Comparison of ENCODE assay signal across 29 mouse cellular contexts in genomic region chr13:43450686-43451085, GRCm38 (mm10). TPM values are rescaled to one million over a fixed set of nuclear protein-coding genes. Genes with fewer than 3 reads are reported as not detected.
DNase-seq lines count a peak whose midpoint lies in the region; ATAC-seq and TF ChIP-seq lines count a peak whose summit lies in the region.
"Had no signal": no experiment of that assay in that cellular context is flagged by ENCODE, and none has a peak within 500 bp of the region (broad histone marks: within the 10 kb centered on the region; RNA-seq: fewer than 3 reads in every experiment).

No protein-coding gene starts in this region.

- H3K27ac ChIP-seq in liver, adult 2 months (replicated peaks; ENCODE audit: insufficient read depth, low read depth, low read length), result peak overlapping the region; percentile 61
- H3K27ac ChIP-seq in liver, postnatal 0 days (ENCODE audit: low read depth), result no peak overlapping the region
- peak overlapping the region; percentile 54 for H3K27ac ChIP-seq in spleen, adult 2 months (ENCODE audit: insufficient read depth, low read length)
- H3K27ac ChIP-seq in bone marrow, adult 2 months (ENCODE audit: control insufficient read depth, insufficient read depth, low read depth, low read length, poor library complexity), result 0 out of 2 replicates have a peak overlapping the region, but pooled peaks have one; percentile 27
- H3K27ac ChIP-seq: embryonic facial prominence, embryonic 13.5 days; embryonic facial prominence, embryonic 15.5 days; forebrain, embryonic 10.5 days; forebrain, embryonic 12.5 days had no signal

- intact Hi-C loops in heart, postnatal 10 days (cut with DNase I), result no loop called here

- no peaks in the 10 kb centered on the region for H3K9me3 ChIP-seq in liver, postnatal 0 days (ENCODE audit: low read length)
- H3K9me3 ChIP-seq: embryonic facial prominence, embryonic 13.5 days; embryonic facial prominence, embryonic 15.5 days; forebrain, embryonic 10.5 days; forebrain, embryonic 12.5 days; G1E had no signal

- no peak for TF ChIP-seq EP300 in liver, postnatal 0 days (IDR thresholded peaks at IDR 0.05; ENCODE audit: low read depth)

- whole genome bisulfite sequencing in liver, adult 2 months, result 63% methylated on average over 3 of the region's 3 CpGs
- WGBS in liver, postnatal 0 days (ENCODE audit: insufficient replicate concordance), result 80% methylated on average over 3 of the region's 3 CpGs
- WGBS in spleen, adult 2 months, result 84% methylated on average over 3 of the region's 3 CpGs
- 82% methylated on average over 3 of the region's 3 CpGs for WGBS in bone marrow, adult 2 months

- H3K9ac ChIP-seq in liver, adult 2 months (ENCODE audit: low read depth, low read length), result no peak overlapping the region
- no peak overlapping the region for H3K9ac ChIP-seq in liver, postnatal 0 days (replicated peaks)
- H3K9ac ChIP-seq: embryonic facial prominence, embryonic 13.5 days; embryonic facial prominence, embryonic 15.5 days; forebrain, embryonic 12.5 days had no signal

- no peak overlapping the region for H3K4me3 ChIP-seq in liver, adult 2 months (ENCODE audit: insufficient read depth, low read depth, low read length)
- no peak overlapping the region for H3K4me3 ChIP-seq in liver, postnatal 0 days (ENCODE audit: low read depth, low read length)
- H3K4me3 ChIP-seq in spleen, adult 2 months (ENCODE audit: extremely low read depth, insufficient read depth, insufficient read length), result no peak overlapping the region
- H3K4me3 ChIP-seq in bone marrow, adult 2 months (replicated peaks; ENCODE audit: control insufficient read depth, low read depth, low read length), result no peak overlapping the region
- H3K4me3 ChIP-seq: embryonic facial prominence, embryonic 13.5 days; embryonic facial prominence, embryonic 15.5 days; erythroblast, embryonic 14.5 days; forebrain, embryonic 10.5 days; forebrain, embryonic 12.5 days had no signal

- peaks cover 28% of the 10 kb centered on the region for H3K4me1 ChIP-seq in liver, adult 2 months (ENCODE audit: control insufficient read depth, insufficient read depth, low read length)
- peaks cover 29% of the 10 kb centered on the region for H3K4me1 ChIP-seq in liver, postnatal 0 days (ENCODE audit: insufficient read depth)
- H3K4me1 ChIP-seq in spleen, adult 2 months (ENCODE audit: control insufficient read depth, insufficient read depth, insufficient read length), result peaks cover 19% of the 10 kb centered on the region
- H3K4me1 ChIP-seq in bone marrow, adult 2 months (ENCODE audit: control insufficient read depth, insufficient read depth, low read length), result peaks cover 4% of the 10 kb centered on the region

- no peaks in the 10 kb centered on the region for H3K27me3 ChIP-seq in liver, adult 2 months (ENCODE audit: control insufficient read depth, insufficient read depth, low read length)
- no peaks in the 10 kb centered on the region for H3K27me3 ChIP-seq in liver, postnatal 0 days (ENCODE audit: insufficient read depth, low read length)
- no peaks in the 10 kb centered on the region for H3K27me3 ChIP-seq in spleen, adult 2 months (ENCODE audit: control insufficient read depth, insufficient read depth, low read length)
- H3K27me3 ChIP-seq: CH12.LX; embryonic facial prominence, embryonic 13.5 days; embryonic facial prominence, embryonic 15.5 days; forebrain, embryonic 12.5 days; Patski had no signal

- H3K36me3 ChIP-seq in liver, adult 2 months (ENCODE audit: control insufficient read depth, insufficient read depth, low read length), result no peaks in the 10 kb centered on the region
- H3K36me3 ChIP-seq in liver, postnatal 0 days (replicated peaks; ENCODE audit: insufficient read depth, low read length), result no peaks in the 10 kb centered on the region
- H3K36me3 ChIP-seq in spleen, adult 2 months (ENCODE audit: control insufficient read depth, insufficient read depth, low read length), result no peaks in the 10 kb centered on the region
- H3K36me3 ChIP-seq: embryonic facial prominence, embryonic 13.5 days; embryonic facial prominence, embryonic 15.5 days; forebrain, embryonic 12.5 days had no signal

- H3K4me2 ChIP-seq in liver, postnatal 0 days (ENCODE audit: low read depth, low read length), result no peak overlapping the region
- H3K4me2 ChIP-seq: embryonic facial prominence, embryonic 13.5 days; embryonic facial prominence, embryonic 15.5 days; forebrain, embryonic 12.5 days had no signal

- no peak for TF ChIP-seq POLR2A in liver, adult 2 months (IDR thresholded peaks at IDR 0.05; ENCODE audit: extremely low read depth, insufficient read depth, low read length)
- TF ChIP-seq POLR2A in spleen, adult 2 months (IDR thresholded peaks at IDR 0.05; ENCODE audit: low read depth, low read length), result no peak
- no peak for TF ChIP-seq POLR2A in bone marrow, adult 2 months (IDR thresholded peaks at IDR 0.05; ENCODE audit: borderline replicate concordance, control insufficient read depth, low read depth, low read length)

- H3K79me2 ChIP-seq in liver, adult 2 months (ENCODE audit: control insufficient read depth, insufficient read depth, low read length), result peaks cover 37% of the 10 kb centered on the region

- peak; percentile 60 for DNase-seq in heart, adult 11 months
- no peak for DNase-seq in heart, postnatal 10 days
- DNase-seq in liver, adult 2 months (ENCODE audit: extremely low read depth, low read depth, low spot score), result peak; percentile 64
- no peak for DNase-seq in liver, postnatal 0 days
- no peak for DNase-seq in spleen, adult 2 months (ENCODE audit: low read depth in 1 of 2, low spot score in 2 of 2)
- no peak for DNase-seq in spleen, postnatal 14 days (ENCODE audit: low spot score in 2 of 2)
- DNase-seq: adrenal gland, adult 8-10 months; adrenal gland, postnatal 14 days; adrenal gland, postnatal 36 days; B cell, adult 2 months; cerebellum, adult 11 months; cerebellum, adult 18-20 months; cerebellum, adult 8-10 months; cerebellum, adult 9-11 months; cerebellum, postnatal 14 days; cerebellum, postnatal 36 days; embryo, embryonic 11 days had no signal

- TF ChIP-seq CTCF in liver, adult 2 months (IDR thresholded peaks at IDR 0.05; ENCODE audit: low read depth, low read length), result no peak
- TF ChIP-seq CTCF in liver, postnatal 0 days (IDR thresholded peaks at IDR 0.05; ENCODE audit: low read depth), result no peak
- no peak for TF ChIP-seq CTCF in spleen, adult 2 months (IDR thresholded peaks at IDR 0.05; ENCODE audit: extremely low read depth, insufficient read depth, insufficient read length, insufficient replicate concordance)
- no peak for TF ChIP-seq CTCF in bone marrow, adult 2 months (IDR thresholded peaks at IDR 0.05; ENCODE audit: control insufficient read depth, insufficient read depth, low read length)

- no peak for ATAC-seq in liver, postnatal 0 days
- ATAC-seq: activated CD4-positive, CD25-positive, alpha-beta regulatory T cell, adult 4 months; CD4-positive, CD25-positive, alpha-beta regulatory T cell, adult 4 months; forebrain, embryonic 14.5 days; Patski had no signal

RNA-seq across cellular contexts. Expression of gene Ranbp9, which starts 30.4 kb away (rescaled TPM):
- total RNA-seq in heart, postnatal 10 days (2021), result 10 to 100 TPM; 48.9 to 49.0 TPM
- total RNA-seq in liver, adult 2 months (2014; rRNA removed), result 27.8 and 32.8 TPM in 2 replicates
- 10.6 and 17.8 TPM in 2 replicates for polyA plus RNA-seq in liver, adult 2 months (2012; rRNA removed)
- 3.0 and 4.6 TPM in 2 replicates for polyA plus RNA-seq in liver, postnatal 0 days (2015; fragmentation: Nextera tagmentation; extraction: Ambion mirVana)
- polyA plus RNA-seq in spleen, adult 2 months (2012; rRNA removed), result 14.4 and 15.7 TPM in 2 replicates
- polyA plus RNA-seq in bone marrow, adult 2 months (2011; ENCODE audit: insufficient read depth, insufficient read length, low replicate concordance, missing spikeins), result 13.0 and 16.7 TPM in 2 replicates

RNA-seq across cellular contexts. Expression of gene Nol7, which starts 52.5 kb away (rescaled TPM):
- 100 to 1,000 TPM; 112 to 117 TPM for total RNA-seq in heart, postnatal 10 days (2021)
- total RNA-seq in liver, adult 2 months (2014; rRNA removed), result 50.3 and 55.5 TPM in 2 replicates
- 48.9 and 55.5 TPM in 2 replicates for polyA plus RNA-seq in liver, adult 2 months (2012; rRNA removed)
- 94.2 and 103 TPM in 2 replicates for polyA plus RNA-seq in liver, postnatal 0 days (2015; fragmentation: Nextera tagmentation; extraction: Ambion mirVana)
- polyA plus RNA-seq in spleen, adult 2 months (2012; rRNA removed), result 62.1 and 83.8 TPM in 2 replicates
- 69.6 and 80.5 TPM in 2 replicates for polyA plus RNA-seq in bone marrow, adult 2 months (2011; ENCODE audit: insufficient read depth, insufficient read length, low replicate concordance, missing spikeins)

Comparison
In these comparisons a context has a peak if more than half of its experiments do, and no peak if none do; other contexts are left out.
1. DNase-seq: peak in heart, adult 11 months (single experiment) and liver, adult 2 months (single experiment); none in heart, postnatal 10 days (0 of 2), liver, postnatal 0 days (single experiment), spleen, adult 2 months (0 of 2) and spleen, postnatal 14 days (0 of 2).